Mouse (Mus musculus) ES-E14 (cell line): ENCODE data around the gene Qtrt1.

ENCODE experiments used
- HCFC1 ChIP-seq: IDR thresholded peaks from 2 replicates; pipeline ENCODE4 v1.6.1; 2012; ENCODE audit warnings: low read length, inconsistent platforms, borderline replicate concordance; ENCODE audit not compliant: insufficient read depth
- MAFK ChIP-seq: IDR thresholded peaks from 2 replicates; pipeline ENCODE4 v1.6.1; 2014; ENCODE audit warnings: mild to moderate bottlenecking, low read depth, low read length, inconsistent platforms; ENCODE audit not compliant: insufficient read depth
- ZNF384 ChIP-seq: IDR thresholded peaks from 2 replicates; pipeline ENCODE4 v1.6.1; 2012; ENCODE audit warnings: low read depth, low read length, inconsistent platforms

GRCm38 (mm10) chr9:21392646-21393175 is 18.9 kb upstream of the Qtrt1 start:
- TF ChIP-seq ZNF384 = no peak
- no peak for TF ChIP-seq MAFK
- no peak for TF ChIP-seq HCFC1
